Mouse (Mus musculus) monocyte, adult 2 months (primary cell): ENCODE measurements around the gene Trim66.
A peak's percentile ranks its signal among the peaks of the same experiment; 100 is the strongest.

Source experiments
- DNase-seq, 2 experiments: peaks; one replicate each; pipeline ENCODE4 v3.0.0; 2022; ENCODE audit warnings: low spot score in 2 of 2, low read depth in 1 of 2

Trim66 gene

GRCm38 (mm10) chr7:109523304-109523703, 15.4 kb upstream of the Trim66 start:
- DNase-seq, result no peak

- DNase-seq, result no peak
These were observed 14.2 kb upstream of the Trim66 start for GRCm38 (mm10) chr7:109522084-109522483.

- no peak for DNase-seq
These were observed 12.0 kb upstream of the Trim66 start for GRCm38 (mm10) chr7:109519936-109520335.

GRCm38 (mm10) chr7:109518838-109519696, 11.1 kb upstream of the Trim66 start, which contains the start of gene Rpl27a:
Gene Rpl27a, plus strand, starts transcription at chr7:109519147.
- DNase-seq, result peak; percentile 97 to 99

- DNase-seq, result no peak
These were observed 10.2 kb upstream of the Trim66 start for GRCm38 (mm10) chr7:109518036-109518681.

GRCm38 (mm10) chr7:109516500-109516899, 8.6 kb upstream of the Trim66 start:
- DNase-seq, result no peak

- no peak for DNase-seq
These were observed 3.9 kb upstream of the Trim66 start for GRCm38 (mm10) chr7:109511838-109512237.

- DNase-seq, result no peak
These were observed 2.9 kb upstream of the Trim66 start for GRCm38 (mm10) chr7:109510799-109511198.

- DNase-seq, result no peak
These were observed 362 bp downstream of the Trim66 start for GRCm38 (mm10) chr7:109507572-109507971.

GRCm38 (mm10) chr7:109507119-109507518, 815 bp downstream of the Trim66 start:
- DNase-seq, result no peak

- DNase-seq, result no peak
These were observed 10.4 kb downstream of the Trim66 start for GRCm38 (mm10) chr7:109497507-109497906.

GRCm38 (mm10) chr7:109493319-109494316, 14.3 kb downstream of the Trim66 start:
- DNase-seq, result no peak

GRCm38 (mm10) chr7:109492616-109493318, 15.2 kb downstream of the Trim66 start:
- no peak for DNase-seq

- DNase-seq, result no peak
These were observed 23.7 kb downstream of the Trim66 start for GRCm38 (mm10) chr7:109484221-109484620.

GRCm38 (mm10) chr7:109480765-109481197, 27.2 kb downstream of the Trim66 start:
- DNase-seq, result no peak

- no peak for DNase-seq
These were observed 30.0 kb downstream of the Trim66 start for GRCm38 (mm10) chr7:109477926-109478325.

- no peak for DNase-seq
These were observed 37.2 kb downstream of the Trim66 start for GRCm38 (mm10) chr7:109470700-109471099.

- DNase-seq, result no peak
These were observed 39.7 kb downstream of the Trim66 start for GRCm38 (mm10) chr7:109468262-109468701.

GRCm38 (mm10) chr7:109467591-109467990, 40.3 kb downstream of the Trim66 start:
- DNase-seq, result no peak

GRCm38 (mm10) chr7:109460698-109461097, 47.2 kb downstream of the Trim66 start:
- no peak for DNase-seq
